Mouse (Mus musculus) gastrocnemius, adult 18-20 months (tissue): ENCODE data around the gene Ttc28. TPM values are rescaled to one million over a fixed set of nuclear protein-coding genes. Genes with fewer than 3 reads are reported as not detected.
"Not testable (repeated sequence)": the region's sequence is repeated elsewhere in the genome, so short reads cannot be mapped to it uniquely, and the experiment has no call there.

Experiments used
- DNase-seq: peaks from one replicate; pipeline ENCODE4 v3.0.0; 2021; ENCODE audit warnings: low spot score
- long read RNA-seq, 2 experiments: library from polyadenylated mRNA; stranded (forward); transcript quantifications; one replicate each; pipeline ENCODE4 v2.0.0; 2021
- total RNA-seq, 2 experiments: library from RNA; stranded (reverse); gene quantifications; 2 replicates each; pipeline ENCODE4 v1.2.3; 2021

Ttc28 gene
- total RNA-seq: 10 to 100 TPM; 12.3 to 13.2 TPM
- long read RNA-seq, experiment 1, partial matches to known transcripts: 2 of 5 reads
- long read RNA-seq, experiment 1, other reads (novel, unspliced or antisense): 3 of 5 reads
- long read RNA-seq, experiment 2, partial matches to known transcripts: 0 of 2 reads
- long read RNA-seq, experiment 2, other reads (novel, unspliced or antisense): 2 of 2 reads

DNA sequence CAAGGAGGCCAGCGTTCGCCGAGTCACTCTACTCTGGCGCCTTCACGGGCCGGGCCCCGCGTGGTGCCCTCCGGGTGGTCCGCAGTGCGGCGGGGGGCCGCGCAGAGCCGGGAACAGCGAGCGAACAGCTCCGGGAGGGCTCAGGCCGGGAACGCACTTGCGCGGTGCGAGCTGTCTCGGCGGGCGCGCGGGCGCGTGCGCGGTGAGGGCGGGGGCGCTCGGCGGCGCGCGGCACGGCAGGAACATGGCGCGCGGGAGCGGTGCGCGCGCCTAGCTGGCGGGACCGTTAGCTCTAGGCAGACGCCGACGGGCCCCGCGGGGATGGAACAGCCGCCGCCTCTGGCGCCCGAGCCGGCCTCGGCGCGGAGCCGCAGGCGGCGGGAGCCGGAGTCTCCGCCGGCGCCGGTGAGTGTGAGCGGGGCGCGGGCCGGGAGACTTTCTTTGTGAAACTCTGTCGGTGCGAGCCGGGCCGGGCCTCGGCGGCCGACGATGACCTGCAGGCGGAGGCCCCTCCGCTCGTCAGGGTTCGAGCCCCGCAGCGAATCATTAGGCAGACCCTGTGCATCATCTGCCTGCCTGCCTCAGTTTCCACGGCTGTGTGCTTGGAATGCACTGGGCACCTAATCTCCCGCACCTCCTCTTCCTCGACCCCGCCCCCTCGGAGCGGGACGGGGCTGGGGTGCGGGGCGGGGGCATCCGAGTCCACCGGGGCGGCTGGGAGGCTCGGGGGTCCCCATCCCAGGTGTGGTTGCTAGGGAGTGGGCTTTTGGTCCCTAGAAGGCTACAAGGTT is at the start of gene Ttc28:
Gene Ttc28, plus strand, starts transcription at position 220 of the 791 bp plus-strand sequence.
- peak; percentile 84 for DNase-seq

- no peak for DNase-seq
These were observed 48.4 kb upstream of the Ttc28 start for GRCm38 (mm10) chr5:110831036-110831720.

DNA sequence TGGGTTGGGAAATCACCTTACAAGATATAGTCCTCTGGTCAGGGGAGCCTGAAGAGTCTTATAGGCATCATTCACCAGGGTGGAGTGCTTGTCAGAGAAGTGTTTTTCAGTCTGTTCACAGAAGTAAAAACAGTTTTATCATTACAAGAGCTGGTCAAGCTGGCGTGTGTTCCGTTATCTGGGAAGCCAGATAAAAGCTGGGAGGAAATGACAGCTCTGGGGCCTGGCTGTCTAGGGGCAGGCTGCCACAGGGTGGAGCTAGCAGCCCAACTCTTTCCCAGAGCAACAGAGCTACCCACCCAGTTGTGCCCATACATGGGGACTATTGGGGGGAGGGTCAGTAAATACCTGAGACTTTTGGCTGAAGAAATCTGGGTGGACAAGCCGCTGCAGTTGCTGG is 43.6 kb upstream of the Ttc28 start:
- peak; percentile 27 for DNase-seq

DNA sequence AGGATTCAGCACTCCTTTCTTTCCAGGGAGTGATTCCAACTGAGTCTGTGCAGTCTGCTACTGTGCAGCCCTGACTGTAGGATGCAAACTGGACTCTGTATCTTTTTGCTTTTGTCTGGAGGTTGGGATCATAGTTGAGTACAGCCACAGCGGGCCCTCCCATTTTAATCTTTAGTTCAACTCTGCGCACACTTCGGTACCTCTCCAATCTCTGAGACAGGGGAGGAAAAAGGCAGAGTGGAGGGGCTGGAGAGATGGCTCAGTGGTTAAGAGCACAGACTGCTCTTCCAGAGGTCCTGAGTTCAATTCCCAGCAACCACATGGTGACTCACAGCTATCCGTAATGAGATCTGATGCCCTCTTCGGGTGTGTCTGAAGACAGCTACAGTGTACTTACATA is 41.6 kb upstream of the Ttc28 start:
- not testable (repeated sequence) for DNase-seq

DNA sequence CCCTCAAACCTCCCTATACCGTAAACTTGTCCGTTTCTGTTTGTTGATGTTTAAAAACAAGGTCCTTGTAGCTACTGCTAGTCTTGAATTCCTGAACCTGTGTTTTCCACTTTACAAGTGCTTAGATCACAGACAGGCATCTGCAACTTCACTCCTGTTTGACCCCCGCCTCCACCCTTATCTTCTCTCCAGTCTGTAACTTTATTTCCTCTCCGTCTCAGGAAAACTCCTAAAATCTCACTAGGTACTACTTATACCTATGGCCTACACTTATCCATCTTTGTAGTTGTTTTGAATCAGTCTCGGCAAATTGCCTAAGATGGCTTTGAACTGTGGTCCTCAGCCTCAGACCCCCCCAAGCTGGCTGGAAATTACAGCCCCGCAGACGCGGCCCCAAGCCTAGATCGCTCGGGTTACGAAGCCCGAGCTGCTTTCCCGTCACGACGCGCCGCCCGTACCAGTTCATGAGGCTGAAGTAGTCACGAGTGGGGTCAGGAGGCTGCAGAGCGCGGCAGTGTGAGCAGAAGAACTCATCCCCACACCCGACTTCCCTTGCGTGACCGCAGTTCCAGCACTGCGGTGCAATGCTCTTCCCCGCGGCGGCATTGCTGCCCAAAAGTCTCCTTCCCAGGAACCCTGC is 40.4 kb upstream of the Ttc28 start:
- DNase-seq: no peak

GRCm38 (mm10) chr5:110839678-110840365 is 39.8 kb upstream of the Ttc28 start, which contains the start of the genes Hscb and Chek2:
TSS of gene Hscb (minus strand) at chr5:110839777.
TSS of gene Chek2 (plus strand) at chr5:110839979.
- DNase-seq: peak; percentile 99

DNA sequence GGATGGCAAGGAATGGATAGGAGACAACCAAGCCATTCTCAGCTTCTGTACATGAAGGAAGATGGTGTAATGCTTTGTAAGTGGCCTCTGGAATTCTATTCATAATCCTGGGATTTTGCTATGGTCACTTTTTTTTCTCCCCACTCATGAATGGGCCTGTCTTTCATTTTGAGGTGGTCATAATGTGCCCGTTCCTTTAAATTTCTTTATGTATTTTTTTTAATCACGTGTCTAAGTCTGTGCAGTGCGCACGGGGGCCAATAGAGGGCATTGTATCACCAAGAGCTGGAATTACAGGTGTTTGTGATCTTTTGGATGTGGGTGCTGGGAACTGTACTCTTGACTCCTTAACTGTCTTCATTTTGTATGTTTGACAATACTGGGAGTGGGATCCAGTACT is 39.1 kb upstream of the Ttc28 start:
- peak; percentile 18 for DNase-seq

DNA sequence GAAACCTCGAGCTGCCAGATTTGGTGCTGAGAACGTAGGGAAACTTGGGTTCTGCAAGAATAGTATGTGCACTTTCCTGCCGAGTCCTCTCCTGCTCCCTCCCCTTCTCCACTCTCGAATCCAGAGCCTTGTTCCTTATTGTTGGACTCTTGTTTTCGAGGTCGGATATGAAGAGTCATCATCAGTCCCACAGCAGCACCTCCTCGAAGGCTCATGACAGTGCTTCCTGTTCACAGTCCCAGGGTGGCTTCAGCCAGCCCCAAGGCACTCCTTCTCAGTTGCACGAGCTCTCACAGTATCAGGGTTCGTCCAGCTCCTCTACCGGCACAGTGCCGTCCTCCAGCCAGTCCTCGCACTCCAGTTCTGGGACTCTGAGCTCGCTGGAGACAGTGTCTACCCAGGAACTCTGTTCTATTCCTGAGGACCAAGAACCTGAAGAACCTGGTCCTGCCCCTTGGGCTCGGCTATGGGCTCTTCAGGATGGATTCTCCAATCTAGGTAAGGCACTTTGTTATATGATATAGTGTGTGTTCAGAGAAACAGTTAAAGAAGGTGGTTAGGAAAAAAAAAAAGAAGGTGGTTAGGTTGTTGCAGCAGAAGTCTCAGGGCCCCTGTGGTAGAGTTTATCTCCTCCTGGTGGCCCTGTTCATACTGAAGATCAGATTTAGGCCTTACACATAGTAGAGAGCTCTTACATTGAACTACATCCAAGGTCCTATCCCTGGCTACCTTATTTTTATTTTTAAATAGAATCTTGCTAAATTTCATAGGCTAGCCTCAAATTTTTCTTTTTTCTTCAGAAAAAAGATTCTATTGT is 38.3 kb upstream of the Ttc28 start:
- no peak for DNase-seq

GRCm38 (mm10) chr5:110852990-110853389 is 26.6 kb upstream of the Ttc28 start:
- DNase-seq: no peak

DNA sequence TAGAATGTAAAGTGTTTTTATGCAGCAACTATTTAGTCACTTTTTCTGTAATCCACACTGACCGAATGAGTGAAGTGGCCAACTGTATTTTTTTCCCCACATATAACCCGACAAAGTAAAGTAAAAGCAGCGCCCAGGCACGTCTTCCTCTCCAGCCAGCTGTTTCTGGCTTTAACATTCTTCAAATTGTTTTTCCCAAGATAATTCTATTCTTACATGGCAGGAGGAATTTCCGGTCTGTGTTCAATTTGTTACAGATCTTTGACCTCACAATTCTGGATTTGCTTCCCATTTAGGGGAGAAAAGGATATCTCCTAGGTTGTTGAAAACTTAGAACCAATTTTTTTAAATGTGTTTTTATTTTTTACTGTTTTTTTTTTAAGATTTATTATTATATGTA is 22.5 kb upstream of the Ttc28 start:
- DNase-seq: peak; percentile 20

DNA sequence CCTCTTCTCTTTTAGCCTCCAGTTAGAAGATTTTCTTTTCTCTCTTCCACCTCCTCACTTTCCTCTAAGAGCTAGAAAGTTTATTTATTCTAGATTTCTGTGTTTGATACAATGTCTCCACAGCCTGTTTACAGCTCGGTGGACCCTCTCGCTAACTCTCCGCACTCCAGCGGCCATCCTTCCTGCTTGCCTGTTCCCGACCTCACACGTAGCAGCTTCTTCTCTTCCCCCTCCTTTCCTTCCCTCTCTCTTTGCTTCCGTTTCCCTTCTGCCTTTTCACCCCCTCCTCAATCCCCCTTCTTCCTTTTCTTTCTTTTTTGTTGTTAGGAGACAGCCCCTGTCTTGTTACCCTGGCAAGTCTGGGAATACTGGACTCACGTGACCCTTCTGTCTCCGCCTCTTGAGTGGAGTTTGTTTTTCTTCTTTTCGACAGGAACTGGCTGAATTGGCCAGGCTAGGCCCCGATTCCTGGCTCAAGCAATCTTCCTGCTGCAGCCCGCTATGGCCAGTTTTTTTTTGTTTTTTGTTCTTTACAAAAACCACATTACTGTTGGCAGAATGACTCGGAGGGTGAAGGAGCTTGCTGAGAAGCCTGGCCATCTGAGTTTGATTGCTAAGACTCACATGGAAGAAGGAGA is 20.5 kb upstream of the Ttc28 start:
- peak; percentile 76 for DNase-seq

DNA sequence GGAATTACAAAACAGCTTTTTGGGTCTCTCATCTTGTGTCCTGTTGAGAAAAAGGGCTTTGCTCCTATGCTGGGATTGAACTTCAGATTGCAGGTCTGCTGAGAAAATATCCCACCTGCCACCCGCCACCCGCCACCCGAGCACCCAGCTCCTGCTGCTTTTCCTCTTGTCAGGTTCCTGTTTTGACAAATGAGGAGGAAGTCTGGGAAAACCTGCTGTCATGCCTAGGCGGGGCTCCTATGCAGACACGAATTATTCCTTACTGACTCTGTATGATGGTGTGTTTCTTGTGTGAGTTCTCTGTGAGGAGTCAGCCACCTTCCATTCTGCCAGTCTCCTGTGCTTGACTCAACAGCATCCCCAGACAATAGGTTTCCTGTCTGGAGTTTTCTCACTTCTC is 19.2 kb upstream of the Ttc28 start:
- no peak for DNase-seq

DNA sequence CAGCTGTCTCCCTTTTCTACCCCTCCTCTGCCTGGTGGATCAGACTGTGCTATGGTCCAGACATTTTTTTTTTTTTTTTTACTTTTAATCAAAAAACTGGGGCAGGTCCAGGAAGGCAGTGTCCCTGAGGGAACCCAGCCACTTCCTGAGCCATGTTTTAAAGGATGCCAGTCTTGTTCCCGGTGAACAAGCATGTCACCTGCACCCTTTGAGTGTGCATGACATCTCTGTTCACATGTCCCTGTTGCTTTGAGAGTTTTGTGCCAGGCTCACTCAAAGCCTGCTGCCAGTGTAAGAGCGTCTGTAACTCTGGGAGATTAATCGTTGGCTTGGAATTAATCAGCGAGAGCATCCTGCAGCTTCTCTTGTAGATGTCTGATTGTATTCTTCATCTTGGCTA is 11.1 kb upstream of the Ttc28 start:
- DNase-seq: no peak

DNA sequence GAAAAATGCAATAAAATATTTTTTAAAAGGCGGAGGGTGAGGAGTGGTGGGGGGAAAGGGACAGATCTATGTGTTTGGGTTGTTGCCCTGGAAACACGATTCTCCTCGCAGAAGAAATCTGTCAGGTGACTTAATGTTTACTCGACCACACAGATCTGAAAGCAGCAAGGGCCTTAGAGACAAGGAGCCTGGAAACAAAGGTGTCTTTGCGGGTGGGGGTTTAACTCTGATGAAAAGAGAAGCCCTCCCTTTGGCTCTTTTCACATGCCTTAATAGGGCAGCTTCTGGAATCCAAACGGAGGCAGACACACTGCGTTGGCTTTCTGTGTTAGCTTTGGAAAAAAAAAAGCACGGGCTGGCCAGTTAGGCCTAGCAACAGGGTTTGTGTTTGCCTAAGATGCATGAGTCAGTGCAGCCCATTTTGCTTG is 10.3 kb upstream of the Ttc28 start:
- DNase-seq: no peak

DNA sequence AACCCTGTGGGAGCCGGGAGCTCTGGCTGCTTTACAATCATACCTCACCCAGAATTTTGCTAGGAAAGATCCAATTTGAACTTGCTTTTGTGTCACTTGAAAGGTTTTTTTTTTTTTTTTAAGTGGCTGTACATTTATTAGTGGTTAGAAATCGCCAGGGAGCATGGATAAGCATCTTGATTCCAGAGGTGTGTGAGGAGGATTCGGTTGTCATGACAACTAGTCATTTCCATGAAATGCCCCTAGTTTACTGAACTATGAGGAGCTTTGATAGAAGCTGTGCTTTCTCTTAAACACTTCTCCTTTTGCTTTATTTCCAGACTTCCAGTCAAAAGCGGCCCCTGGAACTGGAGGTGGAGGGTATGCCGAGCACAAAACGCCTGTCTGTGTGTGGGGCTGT is 6.4 kb upstream of the Ttc28 start:
- no peak for DNase-seq

DNA sequence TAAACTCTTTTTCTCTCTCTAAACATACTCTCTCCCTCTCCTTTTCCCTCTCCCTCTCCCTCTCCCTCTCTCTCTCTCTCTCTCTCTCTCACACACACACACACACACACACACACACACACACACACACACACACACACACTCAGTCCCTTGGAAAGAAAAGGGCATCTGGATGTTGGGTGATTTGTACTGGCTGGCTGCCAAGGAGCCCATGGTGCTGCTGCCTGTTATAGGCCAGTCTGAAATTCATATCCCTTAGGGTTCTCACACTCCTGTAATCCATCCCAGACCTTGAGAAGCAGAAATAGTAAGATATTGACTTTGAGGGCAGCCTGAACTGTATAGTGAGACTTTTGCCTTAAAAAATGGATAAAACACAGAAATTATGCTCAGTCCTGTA is 4.9 kb upstream of the Ttc28 start:
- no peak for DNase-seq

GRCm38 (mm10) chr5:110875286-110875685 is 4.3 kb upstream of the Ttc28 start:
- no peak for DNase-seq

DNA sequence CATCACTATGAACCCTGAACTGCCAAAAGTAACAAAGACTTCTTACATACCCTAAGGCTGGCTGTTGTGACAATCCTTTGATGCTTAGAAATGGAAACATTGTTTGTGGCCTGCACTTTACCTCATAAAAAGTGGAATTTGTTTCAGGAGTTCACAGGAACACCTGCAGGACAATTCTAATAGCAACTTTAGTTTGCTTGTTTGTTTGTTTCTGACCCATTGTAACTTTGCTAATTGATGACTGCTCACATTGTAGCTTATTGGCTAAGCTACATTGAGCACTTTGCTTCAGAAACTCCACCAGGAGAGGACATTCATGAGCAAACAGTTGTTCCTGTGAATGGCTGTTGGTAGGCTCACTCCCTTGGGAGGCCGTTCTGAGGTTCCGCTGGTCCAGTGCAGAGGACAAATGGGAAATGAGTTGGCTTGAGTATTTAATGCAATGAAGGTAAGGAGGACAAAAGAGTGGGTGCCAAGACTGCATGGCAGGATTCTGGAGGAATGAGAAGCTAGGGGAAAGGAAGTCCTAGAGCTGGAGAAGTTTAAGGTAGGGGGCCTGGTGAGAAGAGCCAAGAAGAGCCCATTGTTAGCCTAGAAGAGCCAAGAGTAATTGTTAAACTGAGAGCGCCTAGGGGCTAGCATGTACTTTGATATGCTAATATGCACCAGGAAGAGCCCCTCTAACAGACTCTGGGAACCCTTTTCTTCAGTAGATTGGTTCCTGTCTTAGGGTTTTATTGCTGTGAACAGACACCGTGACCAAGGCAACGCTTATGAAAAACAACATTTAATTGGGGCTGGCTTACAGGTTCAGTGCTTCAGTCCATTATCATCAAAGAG is 1.7 kb upstream of the Ttc28 start:
- no peak for DNase-seq

- not testable (repeated sequence) for DNase-seq
These were observed 1.1 kb upstream of the Ttc28 start for GRCm38 (mm10) chr5:110878526-110878925.
